Mouse (Mus musculus) thymus, postnatal 14 days (tissue): ENCODE measurements at regions not wholly inside any gene's neighbourhood (a gene's known extent, or its start where the extent isn't known, plus 50 kb on each side); places are given as distances from the start of the nearest gene placed in this dataset.

Experiments used
- DNase-seq: peaks from one replicate; pipeline ENCODE4 v3.0.0; 2021

- DNase-seq: no peak
Measured at GRCm38 (mm10) chr6:135433753-135434152, 71.4 kb downstream of the Emp1 start.

- DNase-seq: no peak
Measured at GRCm38 (mm10) chr6:135436315-135436714, 74.0 kb downstream of the Emp1 start.

- no peak for DNase-seq
Measured at GRCm38 (mm10) chr6:135438271-135438670, 75.9 kb downstream of the Emp1 start.

GRCm38 (mm10) chr6:135441126-135441871, 79.0 kb downstream of the Emp1 start:
- no peak for DNase-seq

- peak; percentile 76 for DNase-seq
Measured at GRCm38 (mm10) chr6:135444661-135445060, 82.3 kb downstream of the Emp1 start.

DNA sequence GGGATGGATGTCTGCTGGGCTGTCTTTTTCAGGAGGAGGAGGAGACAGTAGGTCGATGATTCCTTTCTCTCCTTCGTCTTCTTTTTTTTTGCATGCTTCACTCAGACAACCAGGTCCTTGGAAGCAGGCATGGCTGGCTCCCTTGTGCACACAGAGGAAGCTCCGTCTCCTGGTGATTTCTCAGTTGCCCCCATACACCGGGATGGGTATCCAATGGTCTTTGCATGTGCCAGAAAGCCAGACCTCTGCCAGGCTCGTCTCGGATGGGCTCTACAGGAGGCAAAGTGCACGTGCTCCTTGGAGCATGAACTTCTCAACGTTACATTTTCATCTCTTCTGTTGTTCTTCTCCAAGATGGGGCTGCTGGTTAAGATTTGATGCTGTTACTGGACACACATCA, 82.7 kb downstream of the Emp1 start:
- DNase-seq: no peak

GRCm38 (mm10) chr6:135447801-135448200, 85.5 kb downstream of the Emp1 start:
- DNase-seq: no peak

DNA sequence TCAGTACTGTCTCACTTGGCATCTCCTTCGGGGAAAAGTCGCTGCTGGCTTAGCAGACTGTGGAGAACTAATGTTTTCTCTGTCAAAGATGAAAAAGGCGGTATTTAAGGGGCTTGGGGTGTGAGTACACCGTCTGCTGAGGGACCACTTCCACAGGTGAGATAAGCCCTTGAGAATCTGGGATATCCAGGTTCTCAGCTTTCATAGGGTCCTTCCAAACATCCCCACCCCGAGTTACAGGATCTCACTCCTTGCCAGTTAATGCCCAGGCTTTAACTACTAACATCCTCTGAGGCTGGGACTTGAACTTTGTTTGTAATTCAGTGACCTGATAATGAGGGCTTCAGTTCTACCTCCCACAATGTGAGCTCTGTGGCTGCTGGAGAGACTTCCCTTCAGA, 86.9 kb downstream of the Emp1 start:
- DNase-seq: no peak

DNA sequence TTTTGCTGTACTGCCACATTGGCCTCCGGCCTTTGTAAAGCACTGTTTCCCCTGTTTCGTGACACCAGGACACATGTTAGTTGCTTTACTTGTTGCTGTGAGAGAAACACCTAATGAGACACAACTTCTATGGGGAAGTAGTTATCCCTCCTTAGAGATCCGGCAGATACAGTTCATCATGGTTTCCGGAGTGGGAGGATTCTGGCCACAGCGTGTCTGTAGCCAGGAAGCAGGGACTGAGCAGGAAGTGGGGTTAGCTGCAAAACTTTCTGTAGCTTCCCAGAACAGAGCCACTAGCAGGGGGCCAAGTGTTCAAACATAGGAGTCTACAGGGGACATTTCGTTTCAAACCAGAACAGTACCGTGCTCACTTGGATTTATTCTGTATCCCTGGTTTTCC, 88.2 kb downstream of the Emp1 start:
- peak; percentile 57 for DNase-seq

- DNase-seq: no peak
Measured at GRCm38 (mm10) chr6:135451165-135451797, 88.9 kb downstream of the Emp1 start.

DNA sequence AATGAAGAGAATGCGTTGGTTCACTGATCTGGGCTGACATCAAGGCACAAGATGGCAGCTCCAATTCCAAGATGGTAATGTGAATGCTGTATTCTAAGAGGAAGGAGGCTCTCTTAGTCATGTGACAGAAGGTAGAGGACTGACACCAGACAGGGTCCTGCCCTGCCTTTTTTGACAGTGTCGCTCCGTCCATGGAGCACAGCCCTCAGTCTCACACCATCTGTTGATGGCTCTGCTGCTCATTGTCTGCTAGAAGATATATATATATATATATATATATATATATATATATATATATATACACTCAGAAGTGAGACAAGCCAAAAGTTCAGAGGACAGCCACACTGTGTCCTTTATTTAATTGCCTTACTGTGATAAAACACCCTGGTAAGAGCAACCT, 90.7 kb downstream of the Emp1 start:
- DNase-seq: no peak

GRCm38 (mm10) chr6:135472495-135472894, 110.2 kb downstream of the Emp1 start:
- DNase-seq: no peak

- no peak for DNase-seq
Measured at GRCm38 (mm10) chr6:135473146-135473545, 110.8 kb downstream of the Emp1 start.

GRCm38 (mm10) chr6:135488795-135489194, 126.5 kb downstream of the Emp1 start:
- no peak for DNase-seq

GRCm38 (mm10) chr6:135493983-135494382, 131.6 kb downstream of the Emp1 start:
- no peak for DNase-seq

DNA sequence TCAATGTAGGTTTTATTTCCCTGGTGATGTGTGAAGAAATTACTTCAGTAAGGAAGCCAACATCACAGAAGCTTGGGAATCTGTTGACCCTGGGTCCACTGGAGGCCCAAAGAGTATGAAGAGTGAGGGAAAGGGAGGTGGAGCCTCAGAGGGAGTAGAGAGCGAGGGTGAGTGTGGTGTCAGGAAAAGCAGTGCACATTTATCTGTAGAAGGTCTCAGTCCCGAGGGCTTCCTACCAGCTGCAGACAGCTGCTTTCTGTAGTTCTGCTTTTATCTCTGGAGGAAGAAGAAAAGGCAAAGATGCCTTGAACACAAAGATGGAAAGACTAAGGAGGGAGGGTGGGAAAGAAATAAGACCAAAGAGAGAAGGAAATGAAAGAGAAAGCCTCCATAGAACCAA, 133.5 kb downstream of the Emp1 start:
- no peak for DNase-seq

DNA sequence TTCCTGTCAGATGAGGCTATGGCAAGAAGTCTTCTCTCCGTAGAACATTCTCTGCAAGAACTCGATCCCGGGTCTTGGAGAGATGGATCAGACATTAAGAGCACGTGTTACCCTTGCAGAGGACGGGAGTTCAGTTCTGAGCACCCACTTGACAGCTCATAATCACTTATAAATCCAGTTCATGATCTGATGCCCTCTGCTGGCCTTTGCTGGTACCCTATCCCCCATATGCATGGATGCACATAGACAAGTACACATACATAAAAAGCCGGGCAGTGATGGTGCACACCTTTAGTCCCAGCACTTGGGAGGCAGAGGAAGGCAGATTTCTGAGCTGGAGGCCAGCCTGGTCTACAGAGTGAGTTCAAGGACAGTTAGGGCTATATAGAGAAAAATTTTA, 136.2 kb downstream of the Emp1 start:
- DNase-seq: peak; percentile 8

- DNase-seq: no peak
Measured at GRCm38 (mm10) chr6:135500381-135500780, 138.0 kb downstream of the Emp1 start.

- no peak for DNase-seq
Measured at GRCm38 (mm10) chr6:135501791-135502190, 139.4 kb downstream of the Emp1 start.

DNA sequence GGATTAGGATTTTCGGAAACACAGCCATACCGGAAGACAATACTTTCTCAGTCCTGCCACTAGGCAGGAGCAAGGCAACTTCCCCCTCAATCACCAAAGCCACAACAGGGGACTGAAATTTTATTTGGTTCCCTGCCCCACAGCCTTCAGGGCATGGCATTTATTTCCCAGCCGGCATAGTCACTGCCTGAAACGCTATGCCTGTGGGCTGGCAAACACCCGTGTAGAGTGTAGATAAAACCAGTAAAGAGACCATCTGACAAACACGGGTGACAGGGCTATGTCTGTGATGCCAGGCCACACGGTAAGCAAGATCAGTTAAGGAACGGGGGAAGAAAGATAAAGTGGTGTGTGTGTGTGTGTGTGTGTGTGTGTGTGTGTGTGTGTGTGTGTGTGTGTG, 140.1 kb downstream of the Emp1 start:
- DNase-seq: no peak

DNA sequence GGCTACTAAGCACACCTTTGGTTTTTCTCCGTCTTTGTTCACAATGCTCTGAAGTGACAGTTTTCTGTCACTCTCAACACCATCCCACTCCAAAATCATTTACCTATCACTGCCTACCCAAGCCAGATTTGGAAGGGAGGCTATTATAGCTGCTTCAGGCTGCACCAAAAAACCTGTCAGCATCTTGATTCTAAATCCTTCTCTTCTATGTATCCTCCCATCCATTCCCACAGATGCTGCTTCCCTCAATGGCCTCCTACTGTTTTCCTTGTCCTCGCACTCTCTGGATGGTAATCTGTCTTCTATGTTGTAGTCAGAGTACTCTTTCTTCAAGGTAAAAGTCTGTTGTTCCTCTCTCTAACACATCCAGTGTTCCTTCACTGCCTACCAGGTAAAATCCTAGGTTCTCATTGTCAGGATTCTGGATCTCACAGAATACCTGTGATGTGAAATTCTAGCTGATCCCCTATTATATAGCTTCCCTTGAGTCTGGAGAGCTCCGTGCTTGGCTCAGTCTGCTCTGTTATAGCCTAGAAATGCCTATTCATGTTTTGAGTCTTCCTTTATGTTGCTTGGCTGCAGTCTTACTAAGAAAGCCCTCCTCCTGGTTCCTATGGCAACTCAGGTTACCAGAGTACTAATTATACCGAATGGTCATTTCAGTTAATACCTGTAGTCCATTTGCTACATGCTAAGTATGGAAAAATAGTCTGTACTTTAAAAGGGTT, 156.5 kb downstream of the Emp1 start:
- DNase-seq: no peak

- no peak for DNase-seq
Measured at GRCm38 (mm10) chr6:135519438-135519803, 157.1 kb downstream of the Emp1 start.

- no peak for DNase-seq
Measured at GRCm38 (mm10) chr6:135520868-135521267, 158.5 kb downstream of the Emp1 start.

DNA sequence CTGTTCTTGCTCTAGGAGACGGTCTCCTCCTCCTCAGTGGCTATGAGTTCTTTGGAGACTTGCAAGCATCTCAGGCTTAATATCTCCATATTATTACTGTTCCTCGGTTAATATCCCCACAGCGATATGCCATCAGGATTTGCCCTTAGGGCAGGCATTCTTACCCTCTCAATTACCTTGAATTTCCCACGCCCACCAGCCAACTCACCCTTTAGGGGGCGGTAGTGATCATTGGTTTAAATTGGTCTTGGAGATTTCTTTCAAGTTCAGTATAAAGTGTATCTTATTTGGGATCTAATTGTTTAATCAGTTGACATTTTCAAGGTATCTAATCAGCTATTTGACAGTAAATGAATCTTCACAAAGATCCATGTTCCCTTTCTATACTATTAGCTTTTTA, 162.5 kb downstream of the Emp1 start:
- DNase-seq: no peak
